Mouse (Mus musculus) CD8-positive naive resting alpha-beta T cell, adult 57 days (primary cell): ENCODE measurements around the gene Kir3dl2. TPM values are rescaled to one million over a fixed set of nuclear protein-coding genes. Genes with fewer than 3 reads are reported as not detected.

Experiments used
- total RNA-seq: library from RNA; stranded (reverse); gene quantifications from one replicate; pipeline ENCODE4 v1.2.4, GENCODE M21; 2023

Kir3dl2 gene
- not detected for total RNA-seq

GRCm38 (mm10) chrX:136543956-136544355, at the start of gene Kir3dl2:
Gene Kir3dl2 (minus strand): TSS chrX:136544056.

DNA sequence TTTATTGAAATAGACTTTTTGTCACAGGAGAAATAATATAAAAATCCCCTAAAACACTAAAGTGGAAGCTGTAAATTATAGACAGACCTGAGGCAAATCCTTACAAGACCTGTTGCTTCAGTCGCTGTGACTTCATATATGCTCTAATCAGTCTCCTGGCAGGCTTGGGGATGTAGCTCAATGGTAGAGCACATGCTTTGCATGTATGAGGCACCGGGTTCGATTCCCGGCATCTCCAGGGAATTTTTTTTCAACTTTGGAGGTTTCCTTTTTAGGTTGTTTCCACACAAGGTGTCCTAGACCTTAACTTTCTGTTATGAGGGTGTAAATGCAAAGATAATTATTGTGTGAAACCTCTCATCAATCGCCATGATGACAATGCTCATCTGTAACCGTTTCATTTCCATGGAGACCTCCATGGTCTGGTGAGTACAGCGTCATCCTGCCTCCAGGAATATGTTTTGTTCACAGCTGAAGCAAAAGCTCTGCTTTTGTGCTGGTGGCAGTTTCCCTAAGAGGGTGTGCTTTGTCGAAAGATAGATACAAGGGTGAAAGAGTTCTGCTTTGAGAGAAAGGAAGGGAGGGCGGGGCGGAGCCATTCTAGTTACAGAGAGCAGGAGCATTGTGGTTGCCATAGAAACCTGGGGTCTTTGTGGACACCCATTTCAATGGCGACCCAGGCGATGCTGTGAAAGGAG, 46.5 kb upstream of the Kir3dl2 start, which contains the start of gene Tceal3:
Tceal3 (plus strand) TSS at position 644 of the 698 bp plus-strand sequence.

DNA sequence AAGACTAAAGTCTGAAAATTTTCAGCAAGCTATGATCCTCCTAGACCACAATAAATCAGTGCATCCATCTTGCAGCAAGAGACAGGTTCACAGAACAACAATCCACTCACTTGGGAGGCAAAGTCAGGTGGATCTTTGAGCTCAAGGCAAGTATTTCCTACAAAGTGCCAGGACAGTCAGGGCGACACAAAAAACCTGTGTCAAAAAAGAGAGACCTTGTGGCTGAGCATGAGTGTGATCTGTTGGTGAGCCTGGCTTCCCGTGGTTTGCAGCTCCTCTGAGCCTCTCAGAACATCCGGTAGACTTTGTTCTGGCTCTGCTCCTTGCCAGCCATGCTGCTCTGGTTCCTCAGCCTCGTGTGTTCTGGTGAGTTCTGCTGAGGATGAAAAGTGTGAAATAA, 26.2 kb downstream of the Kir3dl2 start, which contains the start of gene Kir3dl1:
Kir3dl1 (plus strand) TSS at position 301 of the 400 bp plus-strand sequence.

Other genes starting within 250 kb of the Kir3dl2 start
- gene Kir3dl1, start 26.1 kb downstream of the Kir3dl2 start, total RNA-seq, result not detected
- gene Tceal3, start 46.8 kb upstream of the Kir3dl2 start, total RNA-seq, result not detected
- 0.24 TPM for gene Tceal1, start 163.9 kb upstream of the Kir3dl2 start, total RNA-seq
- gene Morf4l2, start 199.6 kb upstream of the Kir3dl2 start, total RNA-seq, result 147 TPM
- gene Glra4, start 236.1 kb upstream of the Kir3dl2 start, total RNA-seq, result not detected